Mouse (Mus musculus): ENCODE measurements at regions not wholly inside any gene's neighbourhood (a gene's known extent, or its start where the extent isn't known, plus 50 kb on each side); places are given as distances from the start of the nearest gene placed in this dataset.

DNA sequence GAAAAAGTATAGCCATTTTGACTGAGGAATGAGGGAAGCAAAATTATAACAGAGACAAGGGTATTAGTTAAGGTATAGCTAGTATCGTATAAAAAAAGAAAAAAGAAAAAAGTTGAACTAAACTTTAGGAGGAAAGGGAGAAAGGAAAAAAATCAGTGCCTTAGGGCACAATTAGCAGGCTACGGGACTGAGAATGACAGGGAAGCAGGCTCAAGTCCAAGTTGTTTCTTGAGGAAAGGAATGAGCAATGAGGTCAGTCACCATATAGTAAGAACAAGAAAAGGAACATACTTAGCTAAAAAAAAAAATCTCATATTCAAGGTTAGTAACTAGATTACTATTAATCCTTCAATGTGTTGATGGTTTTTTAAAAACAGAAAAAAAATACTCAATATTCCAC, 1089.8 kb upstream of the Cited2 start:
- no peak for TF ChIP-seq GATA4 (IDR thresholded peaks at IDR 0.05; ENCODE audit: insufficient replicate concordance, low read length)

DNA sequence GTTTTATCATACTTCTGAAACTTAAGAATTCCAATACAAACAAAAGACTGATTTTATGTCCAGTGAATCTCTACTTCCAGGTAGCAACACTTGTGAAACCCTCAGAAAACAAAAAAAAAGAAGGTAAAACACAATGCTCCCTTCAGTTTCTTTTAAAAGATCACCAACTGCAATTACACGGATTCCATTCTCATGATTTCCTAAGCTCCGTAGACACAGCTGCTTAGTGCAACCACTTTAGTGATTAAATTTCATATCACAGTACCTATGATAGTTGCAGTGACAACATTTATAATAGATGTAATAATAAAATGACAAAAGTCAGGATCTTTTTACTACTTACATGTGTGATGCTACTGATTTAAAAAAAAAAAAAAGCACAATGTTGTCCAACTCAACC, 1087.6 kb upstream of the Cited2 start:
- no peak for TF ChIP-seq GATA4 (IDR thresholded peaks at IDR 0.05; ENCODE audit: insufficient replicate concordance, low read length)

DNA sequence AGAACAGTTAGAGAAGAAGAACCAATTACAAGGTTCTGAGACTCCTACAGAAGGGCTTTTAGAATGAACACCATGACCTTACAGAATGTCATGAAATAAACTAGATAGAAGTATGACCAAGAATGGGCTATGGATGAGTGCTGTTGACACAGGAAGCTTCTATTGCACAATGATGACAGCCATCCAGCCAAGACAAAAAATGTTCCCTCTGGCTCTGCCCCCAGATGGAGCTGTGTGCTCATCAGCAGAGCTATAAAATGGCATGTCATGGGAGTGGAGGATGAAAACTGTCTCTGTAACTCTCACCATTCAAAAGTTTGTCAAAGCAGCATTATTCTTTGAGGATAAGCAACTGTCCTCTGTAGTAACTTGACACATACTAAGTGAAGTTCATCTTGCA, 1086.0 kb upstream of the Cited2 start:
- no peak for TF ChIP-seq GATA4 (IDR thresholded peaks at IDR 0.05; ENCODE audit: insufficient replicate concordance, low read length)

DNA sequence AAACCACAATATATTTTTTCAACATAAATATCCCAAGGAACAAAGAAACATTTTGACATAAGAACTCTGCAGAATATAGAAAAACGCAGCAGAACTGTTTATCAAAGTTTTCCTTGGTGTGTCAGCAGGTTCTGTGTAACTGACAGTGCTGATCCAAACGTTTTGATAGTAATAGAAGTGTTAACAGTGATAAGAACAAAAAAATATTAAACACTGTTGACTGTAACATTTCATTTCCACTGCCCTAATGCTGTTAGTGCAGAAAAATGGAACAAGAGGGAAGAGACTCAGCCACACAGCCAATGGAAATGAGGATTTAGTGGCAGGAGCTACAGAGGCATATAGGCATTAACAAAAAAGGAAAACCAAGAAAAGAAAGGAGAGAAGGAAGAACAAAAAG, 1084.9 kb upstream of the Cited2 start:
- TF ChIP-seq GATA4 (IDR thresholded peaks at IDR 0.05; ENCODE audit: insufficient replicate concordance, low read length), result no peak

DNA sequence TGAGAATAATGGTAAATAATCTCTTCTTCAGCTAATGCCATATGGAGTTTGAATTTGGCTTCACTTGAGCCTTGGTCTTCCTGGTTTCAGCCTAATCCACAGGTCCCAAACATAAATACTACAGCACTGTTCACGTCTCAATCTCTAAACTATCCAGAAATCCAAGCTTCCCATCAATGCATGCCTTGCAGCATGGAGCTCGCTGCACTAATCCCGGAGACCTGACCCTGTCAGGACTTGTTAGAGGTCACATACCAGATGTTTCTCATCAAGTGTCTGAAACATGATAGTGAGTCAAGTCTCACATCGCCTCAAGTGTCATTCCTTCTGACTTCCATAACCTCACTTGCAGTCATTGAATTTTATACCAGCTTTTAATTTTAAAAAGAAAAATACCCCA, 1082.9 kb upstream of the Cited2 start:
- TF ChIP-seq GATA4 (IDR thresholded peaks at IDR 0.05; ENCODE audit: insufficient replicate concordance, low read length), result no peak

DNA sequence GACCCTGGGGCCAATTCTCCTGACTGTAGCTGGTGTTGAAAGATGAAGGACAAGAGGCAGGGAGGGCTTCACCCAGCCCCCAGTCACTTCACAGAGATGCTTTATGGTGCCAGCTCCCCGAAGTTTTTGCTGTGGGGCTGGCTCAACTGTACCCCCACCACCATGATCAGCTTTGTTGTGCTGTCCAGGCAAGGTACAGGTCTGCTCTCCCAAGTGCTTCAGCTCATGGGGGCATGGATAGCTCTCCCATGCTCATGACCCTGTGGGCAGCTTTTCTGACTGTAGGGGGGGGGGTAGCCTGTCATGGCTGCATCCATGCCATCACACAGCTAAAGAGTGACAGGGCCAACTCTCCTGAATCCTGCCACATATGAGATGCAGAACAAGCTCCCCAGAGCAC, 1072.9 kb upstream of the Cited2 start:
- no peak for TF ChIP-seq GATA4 (IDR thresholded peaks at IDR 0.05; ENCODE audit: insufficient replicate concordance, low read length)

DNA sequence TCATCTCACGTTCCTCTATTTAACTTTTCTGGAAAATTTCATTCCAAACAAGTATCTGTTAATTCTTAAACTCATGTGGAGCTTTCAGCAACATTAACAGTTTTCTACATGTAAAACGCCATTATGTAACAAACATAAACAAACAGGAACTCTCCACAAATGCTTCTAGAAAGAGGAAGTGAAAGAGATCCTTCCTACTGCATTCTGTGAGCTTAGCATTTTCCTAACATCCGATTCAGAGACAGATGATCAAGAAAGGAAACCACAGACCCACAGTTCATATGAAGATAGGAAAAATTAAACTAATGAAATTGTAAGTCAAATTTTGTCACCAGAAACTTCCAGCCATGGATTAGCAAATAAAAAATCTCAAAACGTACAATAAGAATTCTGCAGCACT, 1070.6 kb upstream of the Cited2 start:
- no peak for TF ChIP-seq GATA4 (IDR thresholded peaks at IDR 0.05; ENCODE audit: insufficient replicate concordance, low read length)

DNA sequence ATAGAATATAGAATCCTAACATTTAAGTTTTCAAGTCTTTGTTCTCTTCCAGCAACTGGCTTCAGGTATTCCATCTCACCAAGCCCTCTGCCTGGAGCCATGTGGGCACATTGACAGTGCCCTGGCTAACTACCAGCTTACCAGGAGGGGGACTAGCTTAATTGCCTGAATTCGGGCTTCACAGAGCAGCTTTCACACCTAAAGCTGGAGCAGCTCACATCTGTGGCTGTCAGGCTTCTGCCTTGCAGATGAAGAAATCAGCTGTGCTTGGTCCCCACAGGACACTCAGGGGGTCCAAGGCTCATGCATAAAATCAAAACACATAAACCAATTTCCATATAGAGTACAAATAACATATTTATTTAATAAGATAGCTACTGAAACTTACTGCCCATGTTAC, 1058.5 kb upstream of the Cited2 start:
- TF ChIP-seq GATA4 (IDR thresholded peaks at IDR 0.05; ENCODE audit: insufficient replicate concordance, low read length), result no peak

DNA sequence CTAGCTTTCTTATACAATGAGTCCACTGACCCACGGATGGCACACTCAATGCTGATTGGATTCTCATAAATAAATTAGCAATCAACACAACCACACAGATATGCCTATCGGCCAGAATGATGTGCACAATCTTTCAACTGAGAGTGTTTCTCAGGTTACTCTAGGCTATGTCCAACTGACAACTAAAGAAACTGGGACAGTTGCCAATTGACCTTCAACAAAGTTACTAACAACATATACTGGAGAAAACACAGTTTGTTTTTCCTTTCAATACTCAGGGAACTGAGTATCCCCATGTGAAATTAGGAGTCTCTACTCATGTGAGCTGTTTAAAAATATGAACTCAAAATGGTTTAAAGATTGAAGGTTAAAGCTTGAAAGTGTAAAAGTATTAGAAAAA, 1052.7 kb upstream of the Cited2 start:
- no peak for TF ChIP-seq GATA4 (IDR thresholded peaks at IDR 0.05; ENCODE audit: insufficient replicate concordance, low read length)

DNA sequence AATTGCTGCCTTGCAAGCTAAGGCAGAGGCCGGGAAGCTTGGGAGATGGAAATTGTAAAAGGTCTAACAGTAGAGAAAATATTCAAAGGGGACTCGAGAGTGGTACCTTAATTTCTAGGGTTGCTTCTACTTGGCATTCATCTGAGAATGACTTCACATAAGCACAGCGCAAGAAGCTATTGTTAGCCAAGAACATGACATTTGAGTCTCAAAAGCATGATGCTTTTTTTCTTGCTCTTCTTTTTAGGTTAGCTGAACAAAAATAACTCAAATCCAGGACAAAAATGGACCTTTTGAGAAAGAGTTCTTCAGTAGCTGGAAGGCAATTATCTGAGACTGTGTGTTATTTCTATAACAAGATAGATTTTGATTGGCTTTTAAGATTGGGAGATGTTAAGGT, 1042.0 kb upstream of the Cited2 start:
- no peak for TF ChIP-seq GATA4 (IDR thresholded peaks at IDR 0.05; ENCODE audit: insufficient replicate concordance, low read length)

DNA sequence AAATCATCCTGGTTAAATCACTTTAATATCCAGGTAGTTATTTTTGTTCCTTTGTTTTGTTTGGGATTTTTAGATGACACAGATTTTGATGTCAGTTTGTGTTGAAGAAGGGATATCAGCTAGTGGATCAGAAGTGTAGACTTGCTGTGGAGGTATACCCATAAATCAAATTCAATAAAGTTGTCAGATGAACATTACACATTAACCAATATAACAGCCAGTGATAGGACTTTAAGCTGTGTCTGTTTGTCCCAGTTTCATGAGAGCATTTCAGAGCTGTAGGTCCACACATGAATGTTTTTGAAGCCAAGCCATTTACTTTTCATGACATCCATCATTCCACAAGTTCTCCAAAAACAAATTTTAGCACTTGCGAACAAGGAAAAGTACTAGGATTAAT, 1037.7 kb upstream of the Cited2 start:
- TF ChIP-seq GATA4 (IDR thresholded peaks at IDR 0.05; ENCODE audit: insufficient replicate concordance, low read length), result no peak

DNA sequence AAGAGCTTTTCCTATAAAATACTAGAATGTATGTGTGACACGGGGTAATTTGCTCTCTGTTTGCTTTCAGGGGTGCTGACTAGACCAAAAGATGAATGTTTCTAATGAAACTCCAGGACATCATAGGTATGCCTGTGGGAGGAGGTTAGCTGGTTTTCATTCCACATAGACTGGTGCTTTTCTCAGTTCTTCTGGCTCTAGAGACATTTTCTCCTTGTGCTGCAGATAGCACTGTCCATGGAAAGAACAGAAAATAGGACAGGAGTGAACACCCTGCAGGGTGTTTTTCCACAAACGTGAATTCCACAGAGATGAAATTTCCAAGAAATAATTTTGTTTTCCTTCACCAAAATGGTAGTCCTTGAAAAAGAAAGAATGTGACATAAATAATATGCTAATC, 1016.0 kb upstream of the Cited2 start:
- TF ChIP-seq GATA4 (IDR thresholded peaks at IDR 0.05; ENCODE audit: insufficient replicate concordance, low read length), result no peak

DNA sequence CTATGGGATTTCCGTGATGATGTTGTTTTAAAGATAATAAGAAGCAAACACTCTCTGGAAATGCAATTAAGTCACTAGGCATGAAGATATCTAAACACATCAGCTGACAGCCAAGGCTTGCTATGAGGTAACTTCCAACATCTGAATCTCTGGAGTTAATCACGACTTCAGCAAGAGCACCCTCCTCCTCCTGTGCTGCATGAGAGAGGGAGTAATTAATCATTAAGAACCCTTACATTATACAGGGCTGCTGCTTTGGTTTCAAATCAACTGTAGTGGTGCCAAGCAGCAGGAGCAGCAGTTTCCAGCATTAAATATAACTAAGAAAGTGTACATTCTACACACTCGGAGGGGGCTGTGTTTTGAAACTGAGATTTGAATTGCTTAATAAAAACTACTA, 1009.9 kb upstream of the Cited2 start:
- TF ChIP-seq GATA4 (IDR thresholded peaks at IDR 0.05; ENCODE audit: insufficient replicate concordance, low read length), result no peak

DNA sequence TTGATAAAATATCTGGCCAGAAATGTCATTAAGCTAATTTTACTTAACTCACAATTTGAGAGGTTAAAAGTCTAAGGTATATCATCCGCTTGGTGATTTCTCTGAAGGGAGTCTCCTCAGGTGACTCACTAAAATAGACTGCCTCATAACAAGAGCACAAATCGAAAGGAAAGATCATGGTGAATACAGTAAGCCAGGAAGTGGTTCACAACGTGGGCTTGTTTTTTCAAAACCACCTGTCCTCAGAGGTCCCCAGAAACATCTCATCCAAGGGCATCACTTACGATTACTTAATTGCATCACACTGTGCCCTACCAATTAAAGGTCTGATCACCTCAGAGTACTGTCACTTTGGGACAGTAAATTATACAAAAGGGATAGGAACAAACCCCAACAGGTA, 1009.0 kb upstream of the Cited2 start:
- no peak for TF ChIP-seq GATA4 (IDR thresholded peaks at IDR 0.05; ENCODE audit: insufficient replicate concordance, low read length)

DNA sequence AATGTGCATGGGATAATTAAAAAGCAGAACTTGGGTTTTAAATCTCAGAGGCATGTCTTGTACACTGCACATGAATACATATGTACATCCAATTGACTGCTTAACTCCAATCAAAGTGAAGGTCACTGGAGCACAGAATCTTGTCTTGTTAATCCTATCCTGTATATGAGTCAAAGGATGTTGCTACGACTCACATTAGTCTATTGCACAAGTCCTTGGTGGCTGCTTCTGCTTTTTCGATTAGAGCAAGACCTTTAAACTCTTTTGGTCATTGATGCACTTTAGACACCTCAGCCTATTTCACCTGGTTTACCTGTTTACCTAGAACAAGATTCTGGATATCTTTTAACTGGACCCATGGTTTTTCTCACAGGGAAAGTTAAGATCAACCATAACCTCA, 1008.5 kb upstream of the Cited2 start:
- no peak for TF ChIP-seq GATA4 (IDR thresholded peaks at IDR 0.05; ENCODE audit: insufficient replicate concordance, low read length)

DNA sequence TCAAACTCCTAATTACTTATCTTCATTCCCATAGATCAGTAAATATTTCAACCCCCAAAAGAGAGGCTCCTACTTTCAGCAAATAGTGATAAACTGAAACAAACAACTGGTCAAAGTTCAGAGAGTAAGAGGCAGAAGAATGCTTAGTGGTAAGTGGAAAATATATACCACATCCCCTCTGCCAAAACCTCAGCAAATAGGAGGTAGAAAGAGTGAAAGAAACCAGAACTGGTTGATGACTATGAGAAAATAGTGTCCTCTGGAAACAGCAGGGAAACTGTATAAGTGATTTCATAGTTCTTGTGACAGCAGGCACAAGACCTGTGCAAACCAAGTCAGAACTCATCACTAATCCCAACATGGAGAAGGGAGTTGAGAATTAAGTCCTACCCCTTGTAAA, 980.8 kb upstream of the Cited2 start:
- TF ChIP-seq GATA4 (IDR thresholded peaks at IDR 0.05; ENCODE audit: insufficient replicate concordance, low read length), result no peak

DNA sequence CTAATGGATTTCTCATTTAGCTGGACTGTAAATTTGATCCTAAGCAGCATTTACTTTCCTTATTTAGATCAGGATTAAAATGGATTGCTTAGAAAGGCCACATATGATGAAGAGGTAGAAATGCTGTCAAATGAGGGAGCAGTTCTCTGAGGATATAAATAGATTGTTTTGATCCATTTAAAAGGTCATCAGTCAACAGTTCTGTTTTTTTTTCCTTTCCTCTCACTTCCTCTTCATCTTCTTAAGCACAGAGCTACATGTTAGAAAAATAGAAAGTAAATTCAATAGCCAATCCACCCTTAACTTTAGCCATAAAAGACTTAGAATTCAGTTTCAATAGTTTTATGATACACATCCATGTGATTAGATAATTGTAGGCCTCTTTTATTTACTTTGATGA, 971.5 kb upstream of the Cited2 start:
- no peak for TF ChIP-seq GATA4 (IDR thresholded peaks at IDR 0.05; ENCODE audit: insufficient replicate concordance, low read length)

DNA sequence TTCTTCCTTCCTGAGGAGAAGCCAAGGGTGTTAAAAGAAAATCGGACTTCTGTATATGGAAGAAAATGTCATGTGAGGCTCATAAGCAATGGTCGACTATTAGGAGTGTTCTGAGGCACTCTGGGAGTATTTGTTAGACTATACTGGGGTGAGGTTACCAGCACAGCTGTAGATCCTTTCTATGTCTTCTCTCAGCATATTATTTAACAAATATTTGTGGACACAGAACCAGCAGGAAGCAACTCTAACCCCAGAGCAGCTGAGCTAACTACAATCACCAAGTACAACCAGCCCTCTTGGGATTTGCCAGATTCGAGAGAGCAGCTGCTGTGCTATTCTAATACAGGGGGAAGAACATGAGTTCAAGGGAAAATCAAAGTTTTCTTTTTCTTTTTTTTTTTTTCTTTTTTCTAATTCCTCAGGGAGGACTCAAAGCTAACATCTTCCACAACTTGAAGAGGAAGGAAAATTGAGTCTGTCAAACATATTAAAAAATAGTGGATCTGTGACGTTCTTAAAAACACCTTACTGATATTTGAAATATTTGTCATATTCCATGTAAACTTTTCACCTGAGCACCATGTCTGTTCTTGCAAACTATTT, 933.3 kb upstream of the Cited2 start:
- TF ChIP-seq GATA4 (IDR thresholded peaks at IDR 0.05; ENCODE audit: insufficient replicate concordance, low read length), result no peak

All from liver, adult (tissue).